Mouse (Mus musculus) kidney, adult 2 months (tissue): ENCODE measurements at regions not wholly inside any gene's neighbourhood (a gene's known extent, or its start where the extent isn't known, plus 50 kb on each side); places are given as distances from the start of the nearest gene placed in this dataset.

Experiments
- CTCF ChIP-seq: fragments of 200-500 bp; conservative IDR thresholded peaks from 2 replicates; pipeline ENCODE4 v1.5.1; 2011; ENCODE audit warnings: low read depth, mild to moderate bottlenecking, control low read depth, low read length, moderate library complexity, mixed read lengths; ENCODE audit not compliant: insufficient read depth, insufficient read length
- POLR2A ChIP-seq: fragments of 200-500 bp; IDR thresholded peaks from one replicate; pipeline ENCODE4 v1.6.1; 2011; ENCODE audit warnings: low read depth, low read length, control low read depth

- TF ChIP-seq CTCF (no peak), POLR2A (no peak)
Observed at GRCm38 (mm10) chr3:51132736-51133135, 91.5 kb upstream of the Noct start.
